Mouse (Mus musculus) limb, embryonic 15.5 days (tissue): ENCODE results near the gene Ptpa. TPM values are rescaled to one million over a fixed set of nuclear protein-coding genes. Genes with fewer than 3 reads are reported as not detected.
A peak's percentile ranks its signal among the peaks of the same experiment; 100 is the strongest.

Experiments
- ATAC-seq: fragments of 200-750 bp; cut with Nextera tagmentation; 2 replicates; pipeline ENCODE4 v1.8.0; 2017; ENCODE audit warnings: low read depth, moderate TSS enrichment; ENCODE audit not compliant: insufficient number of reproducible peaks, low FRiP score, low TSS enrichment
- H3K27ac ChIP-seq: fragments of 300-500 bp; sonication (generic); 2 replicates; pipeline ENCODE4 v1.5.1; 2015; ENCODE audit warnings: moderate library complexity, mild to moderate bottlenecking, inconsistent platforms
- H3K27me3 ChIP-seq: fragments of 300-500 bp; sonication (generic); 2 replicates; pipeline ENCODE4 v1.6.1; 2015; ENCODE audit warnings: inconsistent platforms
- H3K36me3 ChIP-seq: fragments of 300-500 bp; sonication (generic); 2 replicates; pipeline ENCODE4 v1.6.1; 2015; ENCODE audit warnings: inconsistent platforms
- H3K4me1 ChIP-seq: fragments of 300-500 bp; sonication (generic); 2 replicates; pipeline ENCODE4 v1.6.1; 2015; ENCODE audit warnings: inconsistent platforms
- H3K4me2 ChIP-seq: fragments of 300-500 bp; sonication (generic); 2 replicates; pipeline ENCODE4 v1.6.1; 2015; ENCODE audit warnings: mild to moderate bottlenecking, inconsistent platforms
- H3K4me3 ChIP-seq: fragments of 300-500 bp; sonication (generic); 2 replicates; pipeline ENCODE4 v1.5.1; 2015; ENCODE audit warnings: mild to moderate bottlenecking, inconsistent platforms
- H3K9ac ChIP-seq: fragments of 300-500 bp; sonication (generic); 2 replicates; pipeline ENCODE4 v1.6.1; 2015; ENCODE audit warnings: inconsistent platforms
- H3K9me3 ChIP-seq: fragments of 300-500 bp; sonication (generic); 2 replicates; pipeline ENCODE4 v1.6.1; 2016; ENCODE audit warnings: inconsistent platforms
- WGBS: fragments of 180-500 bp; shearing (Covaris S2); methylation state at CpG from one replicate; pipeline ENCODE4 v1.1.7; 2015; 5-methylcytosine and 5-hydroxymethylcytosine counted together
- microRNA-seq: library from miRNA; unstranded; fragments of <30 nt; microRNA quantifications from one replicate; pipeline ENCODE4, GENCODE M21; 2016
- polyA plus RNA-seq: library from polyadenylated mRNA; unstranded; fragments of >200 nt; fragmentation: Nextera tagmentation; extraction: Ambion mirVana; gene quantifications from 2 replicates; pipeline ENCODE4 v1.2.1, GENCODE M21; 2015

Ptpa gene
- polyA plus RNA-seq, 1 experiment from 2014 or later, result 149 TPM

DNA sequence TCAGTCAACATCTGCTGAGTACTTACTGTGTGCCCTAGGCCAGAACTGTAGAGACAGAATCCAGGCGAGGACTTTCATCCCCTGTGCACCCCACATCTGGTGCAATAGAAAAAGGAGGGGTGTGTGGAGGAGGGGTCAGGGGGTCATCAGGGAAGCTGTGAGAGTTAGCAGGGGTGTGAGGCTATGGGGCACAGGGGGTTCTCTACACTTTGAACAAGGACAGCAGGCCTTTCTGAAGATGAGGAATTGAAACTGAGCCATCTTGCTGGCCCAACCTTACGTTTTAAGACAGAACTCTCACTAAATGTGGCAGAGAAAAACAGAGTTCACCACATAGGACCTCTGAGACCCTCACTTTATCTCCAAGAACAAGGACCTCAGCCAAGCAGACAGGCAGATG lies 74.5 kb downstream of the Ptpa start:
- no peak for ATAC-seq
- 56% methylated on average over 2 of the region's 2 CpGs for WGBS
- Histone ChIP-seq H3K27ac (no peak overlapping the region), H3K9ac (no peak overlapping the region), H3K9me3 (no peaks in the 10 kb centered on the region), H3K36me3 (no peaks in the 10 kb centered on the region), H3K4me3 (no peak overlapping the region), H3K27me3 (no peaks in the 10 kb centered on the region), H3K4me1 (peaks cover 7% of the 10 kb centered on the region), H3K4me2 (no peak overlapping the region)

GRCm38 (mm10) chr2:30495000-30495908 lies 79.4 kb downstream of the Ptpa start:
- Histone ChIP-seq H3K4me2 (peak overlapping the region; percentile 63; the same call in 1 of the 2 replicates), H3K9ac (no peak overlapping the region), H3K36me3 (no peaks in the 10 kb centered on the region), H3K27ac (no peak overlapping the region), H3K4me1 (peaks cover 7% of the 10 kb centered on the region), H3K9me3 (no peaks in the 10 kb centered on the region), H3K27me3 (no peaks in the 10 kb centered on the region), H3K4me3 (peak overlapping the region; percentile 36; the same call in 1 of the 2 replicates)
- 76% methylated on average over 8 of the region's 8 CpGs for WGBS
- peak; percentile 40; the same call in 1 of the 2 replicates for ATAC-seq

DNA sequence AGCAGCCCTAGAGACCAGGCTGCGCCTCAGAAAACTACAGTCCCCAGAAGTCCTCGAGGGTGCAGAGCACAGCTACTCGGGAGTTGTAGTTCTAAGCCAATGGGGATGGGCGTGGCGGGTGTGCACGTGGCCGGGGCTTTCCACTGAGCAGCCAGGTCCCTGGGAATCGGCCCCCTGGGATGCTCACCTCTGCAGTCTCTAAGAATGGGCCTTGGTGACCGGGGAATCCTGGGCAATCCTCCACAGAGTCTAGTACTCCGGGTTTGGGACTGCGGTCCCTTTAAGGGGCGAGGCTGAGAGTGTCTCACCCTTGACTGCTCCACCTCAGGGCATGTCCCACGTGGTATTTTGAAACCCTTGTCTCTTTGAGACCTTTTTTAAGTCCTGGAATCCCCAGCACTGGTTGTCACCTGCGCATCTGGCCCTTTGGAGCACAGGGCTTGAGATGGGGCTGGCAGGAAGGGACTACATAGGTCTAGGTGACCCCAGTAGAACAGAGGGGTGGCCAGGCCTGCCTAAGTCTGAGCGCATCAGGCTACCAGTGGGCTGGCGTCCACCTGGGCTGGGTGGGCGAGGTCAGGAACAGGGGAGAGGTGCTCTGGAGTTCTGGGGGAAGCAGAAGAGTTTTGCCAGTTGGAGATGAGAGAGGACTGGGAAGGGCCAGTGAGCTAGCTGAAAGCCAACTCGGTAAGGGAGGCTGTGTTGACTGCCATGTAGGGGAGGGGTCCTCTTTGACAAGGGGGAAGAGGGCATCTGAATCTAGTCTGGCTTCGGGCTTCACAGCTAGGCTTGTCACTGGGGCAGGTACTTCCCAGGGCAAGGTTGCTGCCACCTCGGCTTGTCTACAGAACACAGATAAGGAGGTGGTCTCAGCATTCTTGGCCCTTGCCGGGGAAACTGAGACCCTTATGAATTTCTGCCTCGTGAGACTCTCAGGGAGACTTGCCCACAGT lies 80.3 kb downstream of the Ptpa start:
- Histone ChIP-seq H3K36me3 (no peaks in the 10 kb centered on the region), H3K4me3 (peak overlapping the region; percentile 36), H3K4me1 (peaks cover 7% of the 10 kb centered on the region), H3K9me3 (no peaks in the 10 kb centered on the region), H3K9ac (no peak overlapping the region), H3K27me3 (no peaks in the 10 kb centered on the region), H3K4me2 (peak overlapping the region; percentile 63), H3K27ac (peak overlapping the region; percentile 43)
- peak; percentile 85 for ATAC-seq
- 27% methylated on average over 22 of the region's 22 CpGs for WGBS

Small RNAs within 50 kb of the gene (microRNA-seq; reads per million reads assigned to microRNA genes)
- gene Gm47292, result not detected

Other genes starting within 250 kb of the Ptpa start
- 14.8 and 17.0 TPM in 2 replicates for gene Endog, start 244.5 kb upstream of the Ptpa start, polyA plus RNA-seq
- gene Spout1, start 237.6 kb upstream of the Ptpa start, polyA plus RNA-seq, result 75.0 and 75.2 TPM in 2 replicates
- 12.4 TPM in 2 replicates for gene Kyat1, start 210.2 kb upstream of the Ptpa start, polyA plus RNA-seq
- 40.6 and 42.5 TPM in 2 replicates for gene Lrrc8a, start 178.3 kb upstream of the Ptpa start, polyA plus RNA-seq
- 0.10 and 0.11 TPM in 2 replicates for gene Gm28035, start 175.5 kb upstream of the Ptpa start, polyA plus RNA-seq
- 5.9 and 6.8 TPM in 2 replicates for gene Phyhd1, start 149.8 kb upstream of the Ptpa start, polyA plus RNA-seq
- not detected in 2 replicates for gene Gm28038, start 135.0 kb upstream of the Ptpa start, polyA plus RNA-seq
- gene Dolk, start 129.7 kb upstream of the Ptpa start, polyA plus RNA-seq, result 31.5 and 33.4 TPM in 2 replicates
- gene Nup188, start 129.6 kb upstream of the Ptpa start, polyA plus RNA-seq, result 28.2 and 32.4 TPM in 2 replicates
- 87.5 and 88.5 TPM in 2 replicates for gene Sh3glb2, start 56.7 kb upstream of the Ptpa start, polyA plus RNA-seq
- gene Miga2, start 51.8 kb upstream of the Ptpa start, polyA plus RNA-seq, result 23.3 and 23.9 TPM in 2 replicates
- gene Dolpp1, start 23.8 kb upstream of the Ptpa start, polyA plus RNA-seq, result 35.5 and 35.8 TPM in 2 replicates
- gene Crat, start 226 bp upstream of the Ptpa start, polyA plus RNA-seq, result 23.9 and 37.6 TPM in 2 replicates
- 1.9 and 2.1 TPM in 2 replicates for gene Ier5l, start 58.2 kb downstream of the Ptpa start, polyA plus RNA-seq
- 2.0 and 2.2 TPM in 2 replicates for gene Cstad, start 179.0 kb downstream of the Ptpa start, polyA plus RNA-seq